Mouse (Mus musculus) R1 (cell line): ENCODE data around the gene Mchr1.

Experiments
- DNase-seq: peaks from one replicate; pipeline ENCODE4 v3.0.0-alpha.2; 2018; ENCODE audit warnings: low read depth, low spot score

The Mchr1 gene

GRCm38 (mm10) chr15:81235086-81235920, at the start of gene Mchr1:
TSS of gene Mchr1 (plus strand) at chr15:81235499.
- DNase-seq: peak; percentile 29

- DNase-seq: no peak
Measured at GRCm38 (mm10) chr15:81189061-81189460, 46.2 kb upstream of the Mchr1 start.

DNA sequence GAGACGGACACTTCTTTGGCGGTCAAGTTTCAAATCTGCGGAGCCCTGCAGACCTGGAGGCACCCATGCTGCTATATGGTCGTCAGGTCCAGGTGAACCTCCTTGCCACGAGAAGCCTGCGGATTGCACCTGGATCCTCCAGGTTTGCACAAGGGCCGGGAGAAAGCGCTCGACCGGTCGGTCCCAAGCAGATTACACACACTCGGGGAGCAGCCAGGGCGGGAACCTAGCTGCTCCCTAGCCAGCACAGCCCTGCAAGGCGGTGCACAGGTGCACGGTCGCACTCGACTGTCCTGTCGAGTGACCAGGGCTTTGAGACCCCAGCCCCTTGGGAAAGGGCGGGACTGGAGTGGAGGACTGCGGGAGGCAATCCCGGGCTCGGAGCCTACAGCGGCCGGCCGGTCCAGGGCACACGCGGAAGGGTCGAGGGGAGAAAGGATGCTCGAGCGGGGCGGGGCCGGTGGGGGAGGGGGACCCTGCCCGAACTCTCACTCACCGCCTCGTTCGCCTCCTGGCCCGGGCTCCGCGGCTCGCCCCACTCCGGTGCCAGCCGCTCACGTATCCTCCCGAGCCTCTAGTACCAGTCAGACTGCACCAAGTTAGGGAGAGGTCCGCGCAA, 45.2 kb upstream of the Mchr1 start:
- DNase-seq: peak; percentile 73

GRCm38 (mm10) chr15:81190630-81191178, 44.6 kb upstream of the Mchr1 start, which contains the start of gene Mrtfa:
TSS of gene Mrtfa (minus strand) at chr15:81190757.
- DNase-seq: peak; percentile 100

- DNase-seq: no peak
Measured at GRCm38 (mm10) chr15:81191303-81191702, 44.0 kb upstream of the Mchr1 start.

DNA sequence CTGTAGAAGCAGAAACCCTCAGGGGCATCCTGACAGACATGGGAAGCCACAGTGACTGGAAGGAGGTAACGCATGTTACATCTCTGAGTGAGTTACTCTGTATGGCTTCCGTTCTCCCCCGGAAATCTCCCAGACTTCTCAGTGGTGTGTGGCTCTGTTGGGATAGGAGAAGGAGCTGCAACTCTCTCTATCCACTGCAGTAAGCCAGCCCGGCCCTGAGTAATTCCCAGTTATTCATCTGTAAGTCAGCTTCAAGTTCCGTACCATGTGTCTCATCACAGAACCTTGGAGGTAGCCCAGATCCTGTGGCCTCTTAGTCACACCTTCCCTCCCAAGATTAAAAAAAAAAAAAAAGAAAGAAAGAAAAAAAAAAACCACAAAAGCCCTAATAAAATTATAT, 43.0 kb upstream of the Mchr1 start:
- no peak for DNase-seq

- no peak for DNase-seq
Measured at GRCm38 (mm10) chr15:81192858-81193257, 42.4 kb upstream of the Mchr1 start.

GRCm38 (mm10) chr15:81194791-81195190, 40.5 kb upstream of the Mchr1 start:
- peak; percentile 50 for DNase-seq

DNA sequence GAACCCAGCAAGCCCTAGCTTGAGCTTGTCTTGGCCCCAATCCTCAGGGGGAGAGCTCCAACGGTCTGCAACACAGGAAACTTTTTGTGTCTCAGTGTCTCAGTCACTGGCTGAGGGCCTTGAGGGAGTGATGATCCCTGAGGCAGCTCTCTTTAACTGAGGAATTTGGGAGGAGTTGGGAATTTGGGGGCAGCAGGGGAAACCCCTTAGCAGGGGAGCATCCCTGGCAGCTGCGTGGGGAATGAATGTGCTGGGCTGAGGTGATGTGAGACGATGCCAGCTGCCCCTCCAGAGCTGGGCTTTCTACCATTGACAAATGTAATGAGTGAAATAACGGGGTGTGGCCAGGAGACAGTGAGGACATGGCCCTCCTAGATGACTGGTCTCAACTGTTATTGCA, 39.9 kb upstream of the Mchr1 start:
- no peak for DNase-seq

- no peak for DNase-seq
Measured at GRCm38 (mm10) chr15:81197197-81197596, 38.1 kb upstream of the Mchr1 start.

DNA sequence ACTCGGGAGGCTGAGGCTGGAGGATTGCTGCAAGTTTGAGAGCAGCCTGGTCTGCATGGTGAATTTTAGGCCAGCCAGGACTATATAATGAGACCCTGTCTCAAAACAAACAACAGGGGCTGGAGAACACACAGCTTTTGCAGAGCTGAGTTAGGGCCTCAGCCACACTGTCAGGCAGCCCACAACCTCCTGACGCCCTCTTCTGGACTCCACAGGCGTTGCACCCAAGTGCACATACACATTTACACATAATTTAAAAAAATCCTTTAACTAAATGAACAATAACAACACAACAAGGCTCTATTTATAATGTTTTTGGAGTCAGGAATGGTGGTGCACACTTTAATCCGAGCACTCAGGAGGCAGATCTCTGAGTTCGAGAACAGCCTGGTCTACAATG, 36.9 kb upstream of the Mchr1 start:
- no peak for DNase-seq

- peak; percentile 79 for DNase-seq
Measured at GRCm38 (mm10) chr15:81199372-81199959, 35.8 kb upstream of the Mchr1 start.

- DNase-seq: peak; percentile 81
Measured at GRCm38 (mm10) chr15:81202462-81202861, 32.8 kb upstream of the Mchr1 start.

DNA sequence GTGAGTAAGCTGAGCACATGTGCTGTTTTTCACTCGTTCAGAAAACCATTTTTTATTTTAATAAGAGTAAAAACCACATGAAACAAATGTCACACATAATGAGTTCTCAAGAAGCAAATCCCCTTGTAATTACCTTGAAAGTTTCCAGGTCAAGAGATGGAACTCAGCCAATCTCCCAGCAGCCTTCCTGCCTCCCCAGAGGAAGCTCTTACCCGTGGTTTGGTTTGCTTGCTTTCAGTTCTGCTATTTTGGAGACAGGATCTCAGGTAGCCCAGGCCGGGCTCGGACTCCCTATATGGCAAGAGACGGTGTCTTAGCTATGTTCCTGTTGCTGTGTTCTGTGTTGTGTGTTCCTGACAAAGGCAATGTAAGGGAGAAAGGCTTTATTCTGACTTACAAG, 24.8 kb upstream of the Mchr1 start:
- no peak for DNase-seq

GRCm38 (mm10) chr15:81212976-81213375, 22.3 kb upstream of the Mchr1 start:
- no peak for DNase-seq

DNA sequence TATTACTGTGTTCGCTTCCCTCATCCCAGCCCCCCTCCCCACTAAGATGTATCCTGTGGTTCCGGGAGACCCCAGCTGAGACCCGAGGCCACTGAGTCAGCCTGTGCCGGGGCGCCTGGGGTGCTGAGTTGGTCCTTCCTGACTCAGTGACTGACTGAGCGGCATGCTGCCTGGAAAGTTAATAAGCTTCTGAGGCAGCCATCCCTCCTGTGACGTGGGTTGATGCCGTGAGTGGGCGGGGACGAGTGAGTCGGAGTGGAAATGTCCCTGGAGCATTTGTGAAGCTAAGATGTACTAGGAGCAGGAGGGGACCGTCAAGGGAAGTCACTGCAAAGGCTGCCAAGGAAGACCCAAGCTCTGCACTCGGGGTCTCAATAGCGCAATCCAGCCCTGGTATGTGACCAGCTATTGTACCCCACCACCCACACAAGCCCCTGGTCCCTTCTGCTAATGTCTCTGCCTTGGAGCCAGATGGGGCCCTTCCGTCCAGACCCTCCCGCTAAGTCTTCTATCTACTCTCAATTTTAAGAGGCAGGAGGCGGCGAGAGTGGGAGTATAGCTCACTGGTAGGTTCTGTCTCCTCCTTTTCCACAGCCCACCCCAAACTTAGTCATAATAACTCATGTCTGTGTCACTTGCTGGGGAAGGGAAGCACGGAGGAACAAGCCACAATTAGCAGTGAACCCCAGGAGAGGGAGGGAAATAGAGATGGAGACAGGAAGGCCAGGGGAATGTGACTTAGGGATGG, 18.2 kb upstream of the Mchr1 start:
- DNase-seq: peak; percentile 43

DNA sequence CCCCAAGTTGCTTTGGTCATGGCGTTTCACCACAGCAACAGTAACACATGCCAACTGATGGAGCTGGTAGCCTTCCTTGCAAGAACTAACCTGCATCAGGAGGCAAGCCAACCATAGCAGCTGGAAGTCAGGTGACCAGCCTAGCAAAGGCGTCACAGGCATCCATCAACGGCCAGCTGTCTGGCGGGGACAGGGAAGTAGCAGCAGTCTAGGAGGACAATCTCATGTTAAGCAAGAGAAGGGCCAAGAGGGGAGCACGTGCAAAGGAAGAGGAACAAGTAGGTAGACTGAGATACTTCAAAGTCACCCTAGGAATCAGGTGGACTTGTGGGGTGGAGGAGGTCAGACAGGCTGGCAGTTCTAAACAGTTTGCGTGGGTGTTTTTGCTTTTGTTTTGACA, 16.2 kb upstream of the Mchr1 start:
- no peak for DNase-seq

GRCm38 (mm10) chr15:81220051-81220450, 15.2 kb upstream of the Mchr1 start:
- DNase-seq: peak; percentile 92

- DNase-seq: no peak
Measured at GRCm38 (mm10) chr15:81221446-81221845, 13.9 kb upstream of the Mchr1 start.

DNA sequence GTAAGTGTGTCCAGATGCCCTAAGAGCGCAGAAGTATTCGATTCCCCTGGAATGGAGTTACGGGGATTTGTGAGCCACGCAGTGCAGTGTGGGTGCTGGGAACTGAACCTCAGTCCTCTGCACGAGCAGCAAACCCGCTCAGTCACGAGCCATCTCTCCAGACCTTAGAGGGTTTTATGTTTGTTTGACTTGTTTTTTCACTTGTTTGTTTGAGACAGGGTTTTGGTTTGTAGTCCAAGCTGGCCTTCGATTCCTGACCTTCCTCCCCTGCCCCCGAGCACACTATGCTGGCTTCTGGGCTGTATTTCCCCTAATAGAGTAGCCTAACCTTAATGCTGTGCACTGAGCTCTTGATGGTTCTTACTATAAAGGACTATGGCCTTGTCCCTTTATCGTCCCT, 10.3 kb upstream of the Mchr1 start:
- DNase-seq: no peak

DNA sequence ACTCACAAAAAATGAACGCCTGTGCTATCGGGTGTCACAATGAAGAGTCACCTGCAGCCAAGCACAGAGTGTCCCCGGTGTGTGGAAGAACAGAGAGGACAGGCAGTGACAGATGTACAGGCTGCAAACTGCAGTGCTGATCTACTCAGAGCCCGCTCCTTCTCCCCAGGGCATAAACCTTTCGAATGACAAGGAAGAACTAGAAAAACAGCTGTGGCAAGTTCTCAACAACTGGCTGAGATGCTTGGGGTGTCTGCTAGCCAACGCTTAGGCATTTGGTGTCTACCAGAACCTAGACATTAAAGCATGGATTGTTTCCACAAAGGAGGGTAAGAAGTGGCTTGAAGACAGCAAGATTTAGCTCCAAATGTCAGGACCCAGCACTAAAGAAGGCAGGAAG, 9.6 kb upstream of the Mchr1 start:
- DNase-seq: no peak

DNA sequence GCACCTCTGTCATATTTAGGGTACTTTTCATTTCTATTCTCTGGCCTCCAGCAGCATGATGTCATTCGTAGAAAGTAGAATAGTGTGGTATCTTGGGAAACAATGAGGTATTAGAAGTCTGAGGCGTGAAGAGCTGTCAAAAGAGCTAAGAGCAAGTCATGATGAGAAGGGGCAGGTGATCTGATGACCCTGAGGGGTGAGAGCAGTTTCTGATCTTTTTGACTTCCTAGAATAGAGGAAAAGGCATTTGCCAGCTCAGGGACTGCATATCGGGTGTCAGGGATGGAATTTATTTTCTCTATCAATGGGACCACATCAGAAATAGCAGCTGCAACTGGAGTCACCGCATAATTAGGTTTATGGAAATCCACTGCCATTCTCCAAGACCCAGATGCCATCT, 8.5 kb upstream of the Mchr1 start:
- no peak for DNase-seq
